Mouse (Mus musculus): ENCODE results near the gene Odf3. TPM values are rescaled to one million over a fixed set of nuclear protein-coding genes. Genes with fewer than 3 reads are reported as not detected.

The Odf3 gene
- total RNA-seq, 1 experiment from 2014 or later = not detected

GRCm38 (mm10) chr7:140840750-140841735 is 6.6 kb upstream of the Odf3 start:
- no peak for ATAC-seq (ENCODE audit: extremely low read depth, insufficient number of reproducible peaks, low FRiP score, poor library complexity, severe bottlenecking)

DNA sequence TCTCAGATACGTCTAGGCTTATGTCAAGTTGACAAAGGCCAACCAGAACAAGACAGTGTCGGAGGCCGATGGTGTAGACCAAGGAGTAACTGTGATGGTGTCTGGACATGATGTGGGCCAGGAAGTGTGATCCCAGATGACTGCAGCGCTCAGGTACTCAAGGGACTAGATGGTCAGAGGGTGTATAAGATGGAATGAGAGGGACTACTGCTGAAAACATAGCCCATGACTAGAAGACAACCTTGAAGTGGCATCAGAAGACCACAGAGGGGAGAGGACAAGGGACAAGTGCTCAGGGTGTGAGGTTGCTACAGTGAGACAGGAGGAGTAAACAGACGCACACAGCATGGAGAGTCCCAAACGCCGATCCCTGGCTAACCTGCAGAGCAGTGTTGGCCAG is 3.8 kb upstream of the Odf3 start:
- no peak for ATAC-seq (ENCODE audit: extremely low read depth, insufficient number of reproducible peaks, low FRiP score, poor library complexity, severe bottlenecking)

- ATAC-seq (ENCODE audit: extremely low read depth, insufficient number of reproducible peaks, low FRiP score, poor library complexity, severe bottlenecking) = peak; percentile 85
Measured at GRCm38 (mm10) chr7:140844905-140845665, 2.5 kb upstream of the Odf3 start, which contains the start of gene Scgb1c1. Gene Scgb1c1 (plus strand): TSS chr7:140845547.

- ATAC-seq (ENCODE audit: extremely low read depth, insufficient number of reproducible peaks, low FRiP score, poor library complexity, severe bottlenecking) = no peak
Measured at GRCm38 (mm10) chr7:140845683-140846082, 1.9 kb upstream of the Odf3 start.

GRCm38 (mm10) chr7:140846676-140847075 is 929 bp upstream of the Odf3 start:
- no peak for ATAC-seq (ENCODE audit: extremely low read depth, insufficient number of reproducible peaks, low FRiP score, poor library complexity, severe bottlenecking)

GRCm38 (mm10) chr7:140848591-140848990 is 986 bp downstream of the Odf3 start:
- ATAC-seq (ENCODE audit: extremely low read depth, insufficient number of reproducible peaks, low FRiP score, poor library complexity, severe bottlenecking) = no peak

DNA sequence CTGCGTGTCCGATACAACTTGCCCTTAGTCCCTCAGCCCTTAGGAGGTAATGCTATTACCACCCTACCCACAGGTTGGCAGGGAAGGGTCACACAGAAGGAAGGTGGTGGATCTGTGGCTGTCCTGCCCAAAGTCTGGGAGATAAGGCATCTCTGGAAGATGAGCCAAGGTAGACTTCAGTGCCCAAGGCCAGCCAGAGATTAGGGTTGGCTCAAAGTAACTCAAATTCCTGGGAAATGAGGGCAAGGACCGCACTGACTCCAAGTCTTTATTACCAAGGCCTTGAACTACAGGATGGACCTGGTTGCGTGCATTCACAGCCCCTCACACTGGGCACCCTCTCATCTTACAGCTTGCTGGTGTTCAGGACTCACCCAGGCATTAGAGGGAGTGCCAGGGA is 4.3 kb downstream of the Odf3 start:
- ATAC-seq (ENCODE audit: extremely low read depth, insufficient number of reproducible peaks, low FRiP score, poor library complexity, severe bottlenecking) = no peak

DNA sequence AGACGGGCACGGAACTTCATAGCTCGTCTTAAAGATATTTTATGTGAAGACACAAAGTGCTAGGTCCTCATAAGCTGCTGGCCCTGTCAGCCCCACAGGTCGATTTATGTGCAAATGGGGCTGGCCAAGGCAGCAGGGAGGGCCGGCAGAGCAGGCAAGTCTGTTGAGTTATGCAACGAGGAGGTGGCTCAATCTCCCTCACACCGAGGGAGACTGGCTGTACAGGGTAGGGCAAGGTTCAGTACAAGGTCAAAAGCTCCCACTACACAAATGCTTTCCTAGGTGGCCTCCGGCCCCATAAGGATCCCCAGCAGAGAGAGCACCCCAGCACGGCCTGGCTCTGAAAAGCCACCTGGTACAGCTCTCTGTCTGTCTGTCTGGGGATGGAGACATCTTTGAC is 5.8 kb downstream of the Odf3 start:
- ATAC-seq (ENCODE audit: extremely low read depth, insufficient number of reproducible peaks, low FRiP score, poor library complexity, severe bottlenecking) = no peak

DNA sequence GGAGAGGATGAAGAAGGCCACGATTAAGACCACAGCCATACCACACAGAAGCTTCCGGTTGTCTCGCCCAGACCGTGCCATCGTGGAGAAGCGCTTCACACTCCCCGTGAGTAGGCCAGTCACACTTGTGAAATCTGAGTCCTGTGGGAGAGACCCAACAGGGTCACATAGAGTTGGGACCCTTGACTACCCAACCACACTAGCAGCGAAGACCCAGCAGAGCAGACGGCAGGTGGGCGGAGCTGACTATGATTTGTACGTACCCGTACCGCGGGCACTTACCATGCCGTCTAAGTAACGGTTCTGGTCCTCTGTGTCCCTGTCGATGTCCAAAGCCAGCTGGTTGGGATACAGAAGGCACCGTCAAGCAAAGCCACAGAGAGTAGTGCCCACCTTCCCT is 6.9 kb downstream of the Odf3 start:
- no peak for ATAC-seq (ENCODE audit: extremely low read depth, insufficient number of reproducible peaks, low FRiP score, poor library complexity, severe bottlenecking)

- no peak for ATAC-seq (ENCODE audit: extremely low read depth, insufficient number of reproducible peaks, low FRiP score, poor library complexity, severe bottlenecking)
Measured at GRCm38 (mm10) chr7:140855181-140855580, 7.6 kb downstream of the Odf3 start.

DNA sequence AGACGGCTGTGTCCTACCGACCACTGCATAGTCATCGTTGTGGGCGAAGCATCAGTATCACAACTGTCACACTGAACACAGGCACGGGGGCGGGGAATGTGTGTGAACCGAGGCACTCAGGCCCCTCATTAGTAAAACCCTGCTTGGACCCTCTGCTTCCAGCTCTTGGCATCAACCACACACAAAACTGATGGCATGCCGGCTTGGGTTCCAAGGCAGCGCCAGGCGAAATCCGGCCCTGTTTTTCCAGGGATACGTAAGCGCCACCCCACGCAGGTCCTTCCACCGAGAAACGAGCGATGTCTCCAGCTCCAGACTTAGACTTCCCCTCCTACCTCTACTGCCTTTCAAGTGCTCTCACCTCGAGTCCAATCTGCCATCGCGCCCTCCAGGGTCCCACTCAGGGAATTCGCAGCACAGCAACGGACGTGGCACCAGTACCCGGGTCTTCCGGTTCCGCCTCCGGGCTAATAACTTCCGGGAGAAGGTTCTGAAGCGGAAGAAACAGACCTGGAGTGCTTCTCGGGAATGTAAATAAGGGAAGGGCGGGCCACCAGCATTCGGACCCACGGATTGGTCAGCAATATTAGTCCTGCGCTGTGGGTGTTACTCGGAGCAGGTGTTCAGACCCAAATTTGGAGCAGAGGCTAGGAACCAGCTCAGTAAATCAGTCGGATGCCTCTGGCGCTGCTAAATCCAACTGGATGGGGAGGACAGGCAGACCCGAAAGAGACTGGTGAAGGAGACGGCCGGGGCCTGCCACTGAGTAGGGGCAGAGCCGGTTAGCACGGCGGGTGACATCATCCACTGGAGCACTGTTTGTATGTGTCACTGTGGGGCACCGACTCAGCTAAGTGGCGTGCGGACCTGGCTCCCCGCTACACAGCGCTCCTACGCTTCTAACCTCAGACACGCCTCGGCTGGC is 8.5 kb downstream of the Odf3 start, which contains the start of gene Gm45785:
TSS of gene Gm45785 (minus strand) at position 472 of the 925 bp plus-strand sequence.
- peak; percentile 49 for ATAC-seq (ENCODE audit: extremely low read depth, insufficient number of reproducible peaks, low FRiP score, poor library complexity, severe bottlenecking)

- peak; percentile 69 for ATAC-seq (ENCODE audit: extremely low read depth, insufficient number of reproducible peaks, low FRiP score, poor library complexity, severe bottlenecking)
Measured at GRCm38 (mm10) chr7:140856785-140857549, 9.4 kb downstream of the Odf3 start, which contains the start of gene Ric8a. Gene Ric8a (plus strand): TSS chr7:140856957.

DNA sequence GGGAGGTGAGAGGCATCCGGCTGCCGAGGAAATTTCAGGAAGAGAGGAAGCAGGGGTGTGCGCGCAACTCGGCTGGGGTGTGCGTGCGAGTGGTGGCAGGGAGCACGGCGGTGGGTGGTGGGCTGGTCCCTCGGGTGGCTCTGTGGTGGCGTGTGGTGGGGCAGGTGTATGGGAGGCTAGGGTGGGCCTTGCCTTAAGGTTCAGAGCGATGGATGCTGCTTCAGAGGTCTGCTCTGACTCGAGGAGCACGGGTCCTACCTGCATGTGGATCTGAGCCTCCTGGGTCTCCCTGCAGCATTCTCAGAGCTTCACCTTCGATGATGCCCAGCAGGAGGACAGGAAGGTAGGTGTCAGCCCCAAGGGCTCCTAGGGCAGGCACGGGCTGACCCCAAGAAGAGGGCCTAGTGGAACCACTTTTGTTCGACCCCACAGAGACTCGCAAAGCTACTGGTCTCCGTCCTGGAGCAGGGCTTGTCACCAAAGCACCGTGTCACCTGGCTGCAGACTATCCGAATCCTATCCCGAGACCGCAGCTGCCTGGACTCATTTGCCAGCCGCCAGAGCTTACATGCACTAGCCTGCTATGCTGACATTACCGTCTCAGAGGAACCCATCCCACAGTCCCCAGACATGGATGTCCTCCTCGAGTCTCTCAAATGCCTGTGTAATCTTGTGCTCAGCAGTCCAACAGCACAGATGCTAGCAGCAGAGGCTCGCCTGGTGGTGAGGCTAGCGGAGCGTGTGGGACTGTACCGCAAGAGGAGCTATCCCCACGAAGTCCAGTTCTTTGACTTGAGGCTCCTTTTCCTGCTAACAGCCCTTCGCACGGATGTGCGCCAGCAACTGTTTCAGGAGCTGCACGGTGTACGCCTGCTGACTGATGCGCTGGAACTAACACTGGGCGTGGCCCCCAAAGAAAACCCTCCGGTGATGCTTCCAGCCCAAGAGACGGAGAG is 10.2 kb downstream of the Odf3 start, which contains the start of gene Bet1l:
TSS of gene Bet1l (minus strand) at position 28 of the 956 bp plus-strand sequence.
- ATAC-seq (ENCODE audit: extremely low read depth, insufficient number of reproducible peaks, low FRiP score, poor library complexity, severe bottlenecking) = no peak

- no peak for ATAC-seq (ENCODE audit: extremely low read depth, insufficient number of reproducible peaks, low FRiP score, poor library complexity, severe bottlenecking)
Measured at GRCm38 (mm10) chr7:140858746-140859145, 11.1 kb downstream of the Odf3 start.

DNA sequence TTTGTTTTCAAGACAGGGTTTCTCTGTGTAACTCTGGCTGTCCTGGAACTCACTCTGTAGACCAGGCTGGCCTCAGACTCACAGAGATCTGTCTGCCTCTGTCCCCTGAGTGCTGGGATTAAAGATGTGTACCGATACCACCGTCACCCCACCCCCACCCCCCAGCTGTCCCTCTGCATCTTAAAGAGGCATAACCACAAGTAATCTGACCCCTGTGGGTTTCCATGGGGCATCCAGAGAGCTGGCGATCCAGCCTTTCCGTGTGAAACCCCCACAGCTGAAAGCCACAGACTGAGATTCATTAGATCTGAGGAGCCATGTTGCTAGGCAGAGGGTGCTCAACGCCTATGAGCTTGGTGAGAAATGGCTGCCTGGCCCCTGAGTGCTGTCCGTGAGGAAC is 12.4 kb downstream of the Odf3 start:
- ATAC-seq (ENCODE audit: extremely low read depth, insufficient number of reproducible peaks, low FRiP score, poor library complexity, severe bottlenecking) = no peak

DNA sequence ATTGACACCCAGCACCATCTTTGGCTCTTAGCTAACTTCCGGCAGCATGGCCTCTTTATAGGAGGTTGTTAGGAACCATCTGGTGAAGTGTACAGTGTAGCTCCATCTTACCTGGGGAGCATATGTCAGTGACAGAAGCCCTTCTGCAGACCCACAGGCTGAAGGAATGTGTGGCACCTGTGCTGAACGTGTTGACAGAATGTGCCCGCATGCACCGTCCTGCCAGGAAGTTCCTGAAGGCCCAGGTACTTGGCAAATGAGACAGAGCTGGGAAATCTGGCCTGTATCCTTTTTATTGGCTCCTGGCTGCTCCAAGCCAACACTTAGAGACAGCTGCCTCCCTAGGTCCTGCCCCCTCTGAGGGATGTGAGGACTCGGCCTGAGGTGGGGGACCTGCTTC is 13.1 kb downstream of the Odf3 start:
- no peak for ATAC-seq (ENCODE audit: extremely low read depth, insufficient number of reproducible peaks, low FRiP score, poor library complexity, severe bottlenecking)

DNA sequence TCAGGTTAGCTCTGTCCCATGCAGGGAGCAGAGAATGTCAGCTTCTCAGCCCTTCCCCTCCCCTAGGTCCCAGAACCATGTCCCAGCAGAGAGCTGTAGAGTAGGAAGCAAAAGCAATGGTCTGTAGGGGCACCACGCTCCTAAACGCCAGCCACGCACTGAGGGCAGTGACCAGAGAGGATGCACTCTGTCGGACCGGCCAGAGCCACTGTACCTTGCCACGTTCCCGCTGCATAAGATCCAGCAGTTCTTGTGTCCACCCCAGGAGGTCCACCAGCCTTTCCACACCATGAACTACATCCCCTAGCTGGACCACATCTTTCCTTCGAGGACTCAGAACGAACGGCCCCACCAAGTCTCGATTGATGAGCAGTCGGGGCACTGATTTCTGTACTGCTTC is 17.2 kb downstream of the Odf3 start:
- ATAC-seq (ENCODE audit: extremely low read depth, insufficient number of reproducible peaks, low FRiP score, poor library complexity, severe bottlenecking) = no peak
